Mouse (Mus musculus) limb, embryonic 10.5 days (tissue): ENCODE results near the gene Daam1. TPM values are rescaled to one million over a fixed set of nuclear protein-coding genes. Genes with fewer than 3 reads are reported as not detected.

Experiments used
- DNase-seq: peaks from one replicate; pipeline ENCODE4 v3.0.0-alpha.2; 2017; ENCODE audit warnings: low spot score
- H3K27ac ChIP-seq: fragments of 300-500 bp; sonication (generic); 2 replicates; pipeline ENCODE4 v1.5.1; 2016; ENCODE audit warnings: mild to moderate bottlenecking
- H3K27me3 ChIP-seq: fragments of 300-500 bp; sonication (generic); 2 replicates; pipeline ENCODE4 v1.6.1; 2016; ENCODE audit warnings: low read depth, mild to moderate bottlenecking; ENCODE audit not compliant: poor library complexity, severe bottlenecking
- H3K36me3 ChIP-seq: fragments of 300-500 bp; sonication (generic); 2 replicates; pipeline ENCODE4 v1.6.1; 2016; ENCODE audit warnings: mild to moderate bottlenecking, moderate library complexity
- H3K4me1 ChIP-seq: fragments of 300-500 bp; sonication (generic); 2 replicates; pipeline ENCODE4 v1.6.1; 2016
- H3K4me3 ChIP-seq: fragments of 300-500 bp; sonication (generic); 2 replicates; pipeline ENCODE4 v1.5.1; 2016; ENCODE audit warnings: mild to moderate bottlenecking, moderate library complexity
- H3K9me3 ChIP-seq: fragments of 300-500 bp; sonication (generic); replicated peaks from 2 replicates; pipeline ENCODE4 v1.6.1; 2016; ENCODE audit warnings: mild to moderate bottlenecking
- WGBS: fragments of 180-500 bp; shearing (Covaris S2); methylation state at CpG from one replicate; pipeline ENCODE4 v1.1.7; 2016; 5-methylcytosine and 5-hydroxymethylcytosine counted together
- polyA plus RNA-seq: library from polyadenylated mRNA; unstranded; fragments of >200 nt; fragmentation: Nextera tagmentation; extraction: Ambion mirVana; gene quantifications from 2 replicates; pipeline ENCODE4 v1.2.1, GENCODE M21; 2016

Daam1 gene
- polyA plus RNA-seq, 1 experiment from 2014 or later, result 5.2 TPM

DNA sequence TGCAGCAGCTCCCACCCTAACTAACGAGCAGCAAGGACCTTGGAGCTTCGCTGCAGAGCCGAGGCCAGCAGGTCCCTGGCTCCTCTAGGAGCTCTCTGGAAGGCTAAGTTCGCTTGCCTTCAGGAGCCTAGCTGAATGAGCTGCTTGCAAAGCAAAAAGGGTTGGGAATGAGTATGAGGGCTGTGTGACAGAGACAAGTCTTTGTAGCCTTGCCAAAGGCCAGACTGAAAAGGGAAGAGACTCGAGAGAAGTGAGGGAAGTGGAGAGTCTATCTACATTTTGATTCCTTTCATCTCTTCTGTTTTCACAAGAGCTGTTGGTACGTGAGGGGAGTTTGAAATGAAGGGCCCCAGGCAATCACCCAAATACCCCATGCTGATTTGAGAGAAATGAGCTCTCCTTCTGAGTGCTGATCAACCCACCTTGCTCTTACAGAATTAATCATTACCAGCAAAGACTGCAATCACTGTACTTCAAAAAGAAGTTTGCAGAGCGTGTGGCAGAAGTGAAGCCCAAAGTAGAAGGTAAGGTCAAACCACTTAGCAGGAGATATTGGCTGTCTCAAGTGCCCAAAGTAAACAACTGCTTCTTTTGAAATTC lies 145.6 kb downstream of the Daam1 start:
- Histone ChIP-seq H3K4me3 (no peak overlapping the region), H3K4me1 (peaks cover 13% of the 10 kb centered on the region), H3K27me3 (no peaks in the 10 kb centered on the region), H3K27ac (no peak overlapping the region), H3K36me3 (peaks cover 5% of the 10 kb centered on the region; the same call in 1 of the 2 replicates), H3K9me3 (no peaks in the 10 kb centered on the region)
- 45% methylated on average over 7 of the region's 7 CpGs for WGBS
- no peak for DNase-seq

GRCm38 (mm10) chr12:71977364-71977763 lies 146.5 kb downstream of the Daam1 start:
- 93% methylated on average over 7 of the region's 7 CpGs for WGBS
- Histone ChIP-seq H3K9me3 (no peaks in the 10 kb centered on the region), H3K36me3 (peaks cover 5% of the 10 kb centered on the region), H3K27ac (no peak overlapping the region), H3K27me3 (no peaks in the 10 kb centered on the region), H3K4me1 (peaks cover 13% of the 10 kb centered on the region), H3K4me3 (no peak overlapping the region)
- no peak for DNase-seq

GRCm38 (mm10) chr12:71978513-71979352 lies 147.9 kb downstream of the Daam1 start:
- WGBS, result 73% methylated on average over 12 of the region's 12 CpGs
- Histone ChIP-seq H3K27ac (no peak overlapping the region), H3K27me3 (no peaks in the 10 kb centered on the region), H3K36me3 (peaks cover 18% of the 10 kb centered on the region), H3K9me3 (no peaks in the 10 kb centered on the region), H3K4me1 (peaks cover 9% of the 10 kb centered on the region; the same call in 1 of the 2 replicates), H3K4me3 (no peak overlapping the region)
- DNase-seq, result no peak

DNA sequence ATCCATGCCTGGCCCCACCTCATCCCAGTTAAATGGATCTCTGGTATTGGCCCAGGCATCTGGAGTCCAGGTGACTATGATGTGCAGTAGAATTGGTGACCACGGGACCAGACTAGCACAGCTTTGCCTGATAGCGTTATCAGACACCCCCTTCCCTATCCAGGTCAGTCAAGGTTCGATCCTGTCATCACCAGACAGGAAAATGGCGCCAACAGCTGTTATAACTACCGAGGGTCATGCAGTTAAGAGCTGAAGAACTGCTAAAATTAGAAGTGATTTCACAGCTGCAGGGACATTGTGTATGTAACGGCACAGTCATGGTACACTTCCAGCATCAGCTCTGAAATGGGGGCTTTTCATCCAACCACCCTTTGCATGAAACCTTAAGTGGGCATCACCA lies 149.3 kb downstream of the Daam1 start:
- Histone ChIP-seq H3K27ac (no peak overlapping the region), H3K4me1 (peaks cover 8% of the 10 kb centered on the region; the same call in 1 of the 2 replicates), H3K9me3 (no peaks in the 10 kb centered on the region), H3K36me3 (peaks cover 21% of the 10 kb centered on the region), H3K4me3 (no peak overlapping the region), H3K27me3 (no peaks in the 10 kb centered on the region)
- 82% methylated on average over 6 of the region's 6 CpGs for WGBS
- DNase-seq, result no peak

GRCm38 (mm10) chr12:71980746-71981145 lies 149.9 kb downstream of the Daam1 start:
- peaks cover 24% of the 10 kb centered on the region for H3K36me3 ChIP-seq
- no peaks in the 10 kb centered on the region for H3K9me3 ChIP-seq
- peaks cover 8% of the 10 kb centered on the region; the same call in 1 of the 2 replicates for H3K4me1 ChIP-seq
- 95% methylated on average over 11 of the region's 11 CpGs for WGBS
- H3K4me3 ChIP-seq, result no peak overlapping the region
- no peak overlapping the region for H3K27ac ChIP-seq
- DNase-seq, result no peak
- H3K27me3 ChIP-seq, result no peaks in the 10 kb centered on the region

- peaks cover 29% of the 10 kb centered on the region for H3K36me3 ChIP-seq
- H3K4me1 ChIP-seq, result peaks cover 8% of the 10 kb centered on the region; the same call in 1 of the 2 replicates
- H3K27me3 ChIP-seq, result no peaks in the 10 kb centered on the region
- no peaks in the 10 kb centered on the region for H3K9me3 ChIP-seq
- H3K4me3 ChIP-seq, result no peak overlapping the region
- no peak for DNase-seq
- H3K27ac ChIP-seq, result no peak overlapping the region
- whole genome bisulfite sequencing, result 90% methylated on average over 8 of the region's 8 CpGs
Observed at GRCm38 (mm10) chr12:71981250-71981649, 150.4 kb downstream of the Daam1 start.

- H3K27ac ChIP-seq, result no peak overlapping the region
- no peak for DNase-seq
Observed at GRCm38 (mm10) chr12:71981791-71982190, 150.9 kb downstream of the Daam1 start.

GRCm38 (mm10) chr12:71983102-71983715 lies 152.3 kb downstream of the Daam1 start:
- DNase-seq, result no peak
- H3K27me3 ChIP-seq, result no peaks in the 10 kb centered on the region
- 82% methylated on average over 10 of the region's 10 CpGs for WGBS
- no peak overlapping the region for H3K4me3 ChIP-seq
- no peaks in the 10 kb centered on the region for H3K9me3 ChIP-seq
- H3K27ac ChIP-seq, result no peak overlapping the region
- peaks cover 30% of the 10 kb centered on the region for H3K36me3 ChIP-seq
- H3K4me1 ChIP-seq, result 0 out of 2 replicates have a peak, but pooled peaks cover 4% of the 10 kb centered on the region

More at GRCm38 (mm10) chr12:71981791-71982190, 150.9 kb downstream of the Daam1 start:
- WGBS, result 83% methylated on average over 5 of the region's 5 CpGs
- no peaks in the 10 kb centered on the region for H3K9me3 ChIP-seq
- no peak overlapping the region for H3K4me3 ChIP-seq
- H3K36me3 ChIP-seq, result peaks cover 34% of the 10 kb centered on the region
- peaks cover 4% of the 10 kb centered on the region; the same call in 1 of the 2 replicates for H3K4me1 ChIP-seq
- H3K27me3 ChIP-seq, result no peaks in the 10 kb centered on the region

- Histone ChIP-seq H3K4me3 (no peak overlapping the region), H3K4me1 (no peaks in the 10 kb centered on the region), H3K9me3 (no peaks in the 10 kb centered on the region), H3K27me3 (no peaks in the 10 kb centered on the region), H3K27ac (no peak overlapping the region), H3K36me3 (peaks cover 47% of the 10 kb centered on the region)
- 91% methylated on average over 2 of the region's 2 CpGs for WGBS
- DNase-seq, result no peak
Observed at GRCm38 (mm10) chr12:71987161-71987560, 156.3 kb downstream of the Daam1 start.

GRCm38 (mm10) chr12:71987885-71988284 lies 157.0 kb downstream of the Daam1 start:
- WGBS, result 88% methylated on average over 4 of the region's 4 CpGs
- H3K4me3 ChIP-seq, result no peak overlapping the region
- H3K36me3 ChIP-seq, result peaks cover 47% of the 10 kb centered on the region
- no peaks in the 10 kb centered on the region for H3K9me3 ChIP-seq
- H3K27me3 ChIP-seq, result no peaks in the 10 kb centered on the region
- no peaks in the 10 kb centered on the region for H3K4me1 ChIP-seq
- DNase-seq, result no peak
- no peak overlapping the region for H3K27ac ChIP-seq

DNA sequence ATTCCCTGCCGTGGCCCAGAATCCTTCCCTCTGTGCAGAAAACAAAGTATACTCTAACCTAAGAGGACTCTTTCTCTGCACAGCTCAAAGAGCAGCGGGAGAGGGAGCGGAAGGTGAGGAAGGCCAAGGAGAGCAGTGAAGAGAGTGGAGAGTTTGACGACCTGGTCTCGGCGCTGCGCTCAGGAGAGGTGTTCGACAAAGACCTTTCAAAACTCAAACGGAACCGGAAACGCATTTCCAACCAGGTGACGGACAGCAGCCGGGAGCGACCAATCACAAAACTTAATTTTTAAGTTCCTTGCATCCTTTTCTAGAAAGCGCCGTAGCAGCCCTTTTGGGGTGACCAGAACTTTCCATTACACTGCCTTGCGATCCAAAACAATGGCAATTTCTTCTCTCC lies 158.7 kb downstream of the Daam1 start:
- Histone ChIP-seq H3K4me1 (no peaks in the 10 kb centered on the region), H3K9me3 (no peaks in the 10 kb centered on the region), H3K36me3 (peaks cover 37% of the 10 kb centered on the region), H3K4me3 (no peak overlapping the region), H3K27me3 (no peaks in the 10 kb centered on the region), H3K27ac (no peak overlapping the region)
- DNase-seq, result no peak
- 97% methylated on average over 17 of the region's 17 CpGs for WGBS

- no peak for DNase-seq
- Histone ChIP-seq H3K4me1 (no peaks in the 10 kb centered on the region), H3K27me3 (no peaks in the 10 kb centered on the region), H3K36me3 (peaks cover 24% of the 10 kb centered on the region), H3K27ac (no peak overlapping the region), H3K4me3 (no peak overlapping the region), H3K9me3 (no peaks in the 10 kb centered on the region)
- WGBS, result 93% methylated on average over 18 of the region's 18 CpGs
Observed at GRCm38 (mm10) chr12:71992599-71993210, 161.8 kb downstream of the Daam1 start.
